Mouse (Mus musculus) right cerebral cortex, postnatal 14 days (tissue): ENCODE measurements around the gene Susd4.

Experiments
- DNase-seq: peaks from one replicate; pipeline ENCODE4 v3.0.0; 2022

The Susd4 gene

DNA sequence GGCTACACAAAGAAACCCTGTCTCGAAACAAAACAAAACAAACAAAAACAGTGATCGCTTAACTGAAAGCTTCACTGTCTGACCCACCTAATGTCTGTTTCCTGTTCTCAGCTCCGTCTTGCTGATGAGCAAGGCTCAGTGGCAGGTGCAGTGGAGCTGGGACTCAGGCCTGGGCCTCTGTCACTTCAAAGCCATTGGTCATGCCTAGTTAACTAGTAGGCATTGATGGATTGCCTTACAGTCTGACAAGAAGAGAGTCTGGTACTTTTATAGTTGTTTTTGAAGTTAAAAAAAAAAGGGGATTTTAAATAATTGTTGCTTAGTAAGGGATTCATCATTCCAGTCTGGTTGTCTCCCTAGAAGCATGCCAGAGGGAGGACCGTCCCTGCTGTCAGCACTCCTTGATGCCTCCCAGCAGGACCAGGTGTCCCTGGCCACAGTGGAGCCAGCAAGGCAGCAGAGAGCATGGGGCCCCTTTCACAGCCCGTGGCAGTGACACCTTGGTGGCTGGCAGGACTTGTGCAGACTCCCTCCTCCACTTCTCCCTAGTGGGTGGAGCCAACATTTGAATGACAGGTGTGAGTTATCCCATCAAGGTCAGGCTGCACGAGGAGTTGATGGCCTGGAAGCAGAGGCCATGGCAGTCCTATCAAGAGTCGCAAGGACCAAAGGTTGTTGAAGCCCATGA, 98.2 kb downstream of the Susd4 start:
- no peak for DNase-seq

DNA sequence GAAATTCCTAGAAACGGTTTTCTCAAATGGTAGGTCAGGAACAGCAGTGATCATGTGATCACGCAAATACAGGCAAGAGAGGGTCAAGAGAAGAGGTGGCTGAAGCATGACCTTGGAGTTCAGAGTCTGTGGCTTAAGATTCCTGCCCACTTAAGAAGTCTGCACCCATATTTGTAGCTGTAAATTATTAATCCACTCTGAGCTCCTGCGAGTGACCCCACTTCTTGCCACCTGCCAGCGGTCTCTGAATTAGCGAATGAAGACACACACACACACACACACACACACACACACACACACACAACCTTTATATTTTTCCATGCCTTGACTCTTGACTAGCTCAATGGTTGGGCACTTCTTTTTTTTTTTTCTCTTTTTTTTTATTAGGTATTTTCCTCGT, 99.7 kb downstream of the Susd4 start:
- no peak for DNase-seq

DNA sequence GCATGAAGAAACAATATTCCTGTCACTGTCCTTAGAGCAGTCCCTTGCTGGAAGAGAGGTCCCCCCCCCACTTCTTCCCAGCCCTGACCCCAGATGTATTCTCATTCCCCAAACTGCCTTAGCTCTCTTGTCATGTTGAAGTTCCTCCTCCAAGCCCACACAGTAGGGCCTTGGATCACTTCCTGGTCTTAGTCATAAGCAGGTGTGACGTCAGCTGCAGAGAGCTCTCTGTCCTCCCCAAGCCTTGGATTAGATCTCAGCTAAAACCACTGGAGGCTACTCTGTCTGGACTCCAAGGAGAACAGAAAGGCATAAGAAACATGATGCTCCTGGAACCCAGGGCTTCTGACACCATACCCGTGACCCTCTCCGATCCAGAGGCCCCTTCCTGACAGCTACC, 104.2 kb downstream of the Susd4 start:
- DNase-seq: no peak

DNA sequence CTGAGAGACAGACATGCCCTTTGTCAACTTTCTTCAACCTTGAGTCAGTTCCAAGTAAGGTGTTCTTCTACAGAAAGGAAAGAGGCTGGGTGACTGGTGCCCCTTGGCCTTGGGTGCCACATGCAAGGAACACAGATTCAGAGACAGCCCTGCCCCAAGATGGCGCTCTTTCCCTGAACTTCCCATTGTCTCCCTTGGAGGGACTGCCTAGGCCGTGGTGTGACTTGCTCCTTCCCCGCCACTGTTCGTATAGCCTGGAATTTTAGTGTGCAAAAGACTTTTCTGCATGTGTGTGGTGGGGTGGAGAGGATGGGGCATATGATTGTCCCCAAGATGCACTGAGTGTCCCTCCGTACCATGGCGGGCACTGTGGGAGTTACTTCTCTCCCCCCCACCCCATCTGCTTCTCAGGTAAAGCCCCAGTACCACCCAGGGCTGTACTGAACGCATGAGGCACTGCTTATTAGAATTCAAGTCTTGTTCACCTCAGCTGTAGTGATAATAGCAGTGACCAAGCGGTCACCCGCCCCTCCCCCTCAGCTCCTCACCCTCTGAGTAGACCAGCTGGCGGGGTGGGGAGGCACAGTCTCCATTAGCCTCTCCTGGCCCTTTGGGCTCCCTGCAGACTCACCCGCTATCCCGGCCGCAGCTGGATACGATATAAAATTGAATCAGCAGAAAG, 104.9 kb downstream of the Susd4 start:
- peak; percentile 41 for DNase-seq

DNA sequence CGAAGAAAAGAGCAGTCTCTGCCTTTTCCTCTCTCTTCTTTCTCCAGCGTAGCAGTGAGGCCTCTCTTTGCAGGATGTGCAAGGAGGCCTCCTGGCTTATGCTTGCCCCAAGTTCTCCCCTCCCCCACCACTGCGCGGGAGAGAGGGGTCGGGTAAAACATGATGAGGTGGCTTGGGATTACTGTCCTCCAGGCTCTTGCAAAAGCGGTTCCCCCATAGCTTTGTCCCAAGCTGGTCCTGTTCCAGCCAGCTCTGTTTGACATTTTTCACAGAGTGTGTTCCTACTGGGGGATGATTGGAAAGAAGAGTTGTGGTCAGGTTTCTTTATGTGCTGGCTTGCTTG, 105.4 kb downstream of the Susd4 start:
- DNase-seq: no peak

DNA sequence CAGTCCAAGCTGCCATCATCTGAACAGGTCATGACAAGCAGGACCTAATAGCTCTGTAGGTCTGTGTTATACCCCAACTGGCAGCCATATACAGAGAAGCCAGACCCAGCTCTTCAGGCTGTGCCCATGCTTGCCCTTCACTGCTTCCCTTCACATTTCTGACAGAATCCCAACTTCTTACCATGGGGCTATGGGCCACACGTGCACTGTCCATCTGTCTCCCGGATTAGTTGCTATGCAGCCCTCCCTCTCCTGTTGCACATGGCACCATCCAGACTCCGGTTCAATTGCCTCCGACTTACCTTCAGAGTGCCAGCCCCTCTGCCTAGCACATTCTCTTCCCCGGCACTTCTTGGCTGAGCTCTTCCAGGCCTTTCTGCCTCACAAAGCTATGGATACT, 114.5 kb downstream of the Susd4 start:
- no peak for DNase-seq

DNA sequence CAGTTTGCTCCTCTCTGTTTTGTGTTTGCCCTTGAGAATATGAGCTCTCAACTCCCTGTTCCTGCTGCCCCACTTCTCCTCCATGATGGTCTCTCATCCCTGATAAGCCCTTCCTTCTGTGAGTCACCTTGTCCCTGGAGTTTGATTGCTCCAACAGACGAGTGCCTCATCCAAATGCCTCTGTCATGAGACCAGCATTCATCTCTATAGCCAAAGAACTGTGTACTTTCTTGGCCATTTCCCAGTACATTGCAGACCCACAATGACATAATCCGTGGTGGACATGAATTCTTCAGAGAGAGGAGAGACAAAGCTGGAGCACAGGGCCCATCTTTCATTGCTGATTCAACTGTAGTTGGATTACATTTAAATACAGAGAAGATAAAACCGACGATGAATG, 115.1 kb downstream of the Susd4 start:
- DNase-seq: no peak

DNA sequence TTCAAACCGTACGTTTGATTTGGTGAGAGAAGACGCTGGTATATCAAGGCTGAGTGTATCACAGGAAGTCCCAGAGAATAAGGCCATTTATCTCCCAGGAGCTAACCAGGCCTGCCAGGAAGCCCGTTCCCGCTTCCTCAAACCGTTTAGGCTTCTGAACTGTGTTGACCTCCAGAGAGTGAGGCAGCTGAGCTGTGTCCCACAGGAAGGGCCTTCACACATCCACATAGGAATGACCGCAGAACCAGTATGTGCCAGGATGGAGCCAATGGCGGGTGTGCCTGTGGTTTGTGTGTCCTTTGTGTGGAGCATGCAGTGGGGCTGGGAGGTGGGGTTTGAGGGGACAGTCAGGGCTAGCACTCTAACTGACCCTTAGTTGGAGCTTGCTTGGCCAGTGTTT, 117.6 kb downstream of the Susd4 start:
- DNase-seq: no peak

DNA sequence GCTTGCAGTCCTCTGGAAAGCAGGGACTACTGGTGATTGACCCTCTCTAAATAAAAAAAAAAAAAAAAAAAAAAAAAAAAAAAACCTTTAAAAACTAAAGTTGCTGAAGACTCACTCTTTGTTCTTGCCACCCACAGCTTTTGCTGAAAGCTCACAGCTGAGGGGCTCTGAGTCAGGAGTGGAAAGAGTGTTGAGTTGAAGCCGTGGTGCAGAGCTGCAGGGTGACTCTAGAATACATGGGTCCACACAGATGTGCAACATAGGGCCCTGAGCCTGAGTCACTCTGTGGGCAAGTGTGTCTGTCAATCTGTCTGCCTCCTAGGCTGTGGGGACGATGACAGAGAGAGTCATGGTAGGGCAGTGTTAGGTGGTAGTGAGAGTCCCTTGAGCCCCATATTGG, 119.0 kb downstream of the Susd4 start:
- DNase-seq: no peak

DNA sequence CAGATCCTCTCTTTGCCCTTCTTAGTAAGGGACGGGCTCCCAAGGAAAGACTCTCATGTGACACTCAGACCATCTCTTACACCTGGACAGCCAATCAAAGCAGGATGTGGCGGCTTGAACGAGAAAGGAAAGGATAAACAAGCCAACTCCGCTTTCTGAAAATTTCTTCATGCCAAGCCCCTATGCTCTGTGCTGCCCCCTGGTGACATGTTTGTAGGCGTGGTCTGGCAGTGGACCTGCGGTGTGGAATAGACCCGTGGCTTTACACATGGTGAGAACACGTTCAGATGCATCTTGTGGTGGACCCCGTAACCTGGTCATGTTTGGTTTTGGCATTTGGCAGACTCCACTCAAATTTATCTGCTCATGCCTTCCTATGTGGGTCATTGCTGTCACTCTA, 132.0 kb downstream of the Susd4 start:
- peak; percentile 71 for DNase-seq

DNA sequence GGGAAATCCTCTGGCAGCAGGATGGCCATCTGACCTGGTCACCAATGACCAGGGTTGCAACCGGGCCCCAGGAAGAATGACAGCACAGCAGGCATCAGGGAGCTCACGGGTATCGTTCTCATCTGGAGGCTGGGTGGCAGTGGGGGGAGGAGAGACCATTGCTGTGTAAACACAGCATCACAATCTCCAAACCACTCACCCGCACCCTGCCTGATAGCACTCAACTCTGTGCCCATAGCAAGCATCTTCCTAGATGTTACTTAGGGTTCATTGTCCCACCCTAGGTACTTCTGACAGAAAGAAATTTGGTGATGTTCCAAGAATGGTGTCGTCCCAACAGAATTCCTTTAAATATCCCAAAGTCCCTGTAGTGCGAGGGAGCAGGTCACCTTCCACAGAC, 133.4 kb downstream of the Susd4 start:
- DNase-seq: no peak

DNA sequence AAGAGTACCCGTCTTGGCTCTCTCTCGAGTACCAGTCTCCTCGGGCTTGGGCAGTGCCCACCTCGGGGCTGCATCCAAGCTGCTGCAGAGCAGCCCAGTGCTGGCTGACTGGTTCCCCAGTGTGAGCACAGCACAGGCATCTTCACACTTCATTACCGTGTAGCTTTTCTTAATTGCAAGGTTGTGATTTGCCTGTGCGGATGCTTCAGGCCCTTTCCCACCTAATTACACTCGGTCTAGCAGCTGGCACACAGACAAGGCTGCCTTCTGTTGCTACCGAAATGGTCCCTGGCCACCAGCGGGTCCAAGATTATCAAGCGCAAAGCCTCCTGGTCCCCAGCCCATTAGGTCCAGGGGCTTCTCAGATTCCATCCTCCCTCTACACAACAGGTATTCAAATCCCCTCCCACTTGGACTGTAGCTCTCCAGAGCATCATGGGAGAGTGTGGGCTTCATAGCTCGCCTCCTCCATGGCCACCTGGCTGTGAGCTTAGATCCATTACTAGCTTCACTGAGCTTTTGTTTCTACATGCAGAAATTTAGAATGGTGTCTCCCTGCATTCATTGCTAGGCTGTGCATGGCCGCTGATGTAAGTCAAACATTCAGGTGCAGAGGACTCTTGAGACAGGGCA, 134.0 kb downstream of the Susd4 start:
- DNase-seq: no peak

DNA sequence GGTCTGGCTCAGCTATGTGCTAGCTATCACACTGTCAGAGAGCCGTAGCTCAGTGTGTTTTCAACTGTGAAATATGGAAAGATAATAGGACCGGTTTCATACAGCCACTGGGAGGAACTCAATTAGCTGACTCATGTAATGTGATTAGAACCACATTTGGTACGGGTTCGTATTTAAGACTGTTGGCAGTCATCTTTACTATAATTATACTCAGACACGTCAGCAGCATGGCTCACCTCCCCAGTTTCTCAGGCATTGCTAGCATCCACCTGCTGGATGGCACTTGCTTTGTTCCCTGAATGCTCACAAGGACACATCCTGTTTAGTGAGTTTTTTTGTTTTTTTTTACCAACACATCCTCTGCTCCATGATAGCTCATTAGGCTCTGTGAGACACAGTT, 138.4 kb downstream of the Susd4 start:
- no peak for DNase-seq

DNA sequence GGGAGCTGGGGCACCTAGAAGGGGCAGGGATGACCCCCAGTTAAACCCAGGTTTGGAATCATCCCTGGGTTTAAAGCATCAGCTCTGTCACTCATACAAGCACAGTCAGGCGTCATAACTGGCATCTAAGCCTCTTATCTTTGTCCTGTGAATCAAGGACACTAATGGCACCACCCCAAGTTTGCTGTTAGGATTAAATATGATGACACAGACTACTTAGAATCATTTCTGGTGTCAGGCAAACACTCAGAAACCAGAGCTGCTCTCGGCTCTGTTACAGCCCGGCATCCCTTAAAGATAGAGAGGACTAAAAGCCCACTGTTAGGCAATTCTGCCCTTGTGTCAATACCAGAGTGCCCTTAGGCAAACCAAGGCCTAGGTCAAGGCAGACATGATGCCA, 139.2 kb downstream of the Susd4 start:
- no peak for DNase-seq

DNA sequence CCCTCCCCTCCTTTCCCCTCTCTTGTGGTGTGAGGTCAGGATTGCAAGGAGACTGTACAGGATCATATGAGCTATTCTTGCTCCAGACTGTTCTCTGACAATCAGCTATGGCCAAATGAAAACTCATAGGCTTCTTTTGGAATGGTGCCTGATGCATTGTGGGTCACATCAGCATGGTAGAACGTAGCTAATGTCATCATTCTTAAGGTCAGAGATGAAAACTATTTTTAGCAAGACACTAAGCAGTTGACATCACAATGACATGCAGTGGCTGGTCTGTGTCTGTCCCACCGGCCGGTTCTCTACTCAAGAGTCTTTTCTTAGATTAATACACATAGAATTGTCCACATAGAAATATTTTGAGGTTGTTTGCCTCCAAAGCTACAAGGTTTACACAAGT, 142.0 kb downstream of the Susd4 start:
- no peak for DNase-seq

DNA sequence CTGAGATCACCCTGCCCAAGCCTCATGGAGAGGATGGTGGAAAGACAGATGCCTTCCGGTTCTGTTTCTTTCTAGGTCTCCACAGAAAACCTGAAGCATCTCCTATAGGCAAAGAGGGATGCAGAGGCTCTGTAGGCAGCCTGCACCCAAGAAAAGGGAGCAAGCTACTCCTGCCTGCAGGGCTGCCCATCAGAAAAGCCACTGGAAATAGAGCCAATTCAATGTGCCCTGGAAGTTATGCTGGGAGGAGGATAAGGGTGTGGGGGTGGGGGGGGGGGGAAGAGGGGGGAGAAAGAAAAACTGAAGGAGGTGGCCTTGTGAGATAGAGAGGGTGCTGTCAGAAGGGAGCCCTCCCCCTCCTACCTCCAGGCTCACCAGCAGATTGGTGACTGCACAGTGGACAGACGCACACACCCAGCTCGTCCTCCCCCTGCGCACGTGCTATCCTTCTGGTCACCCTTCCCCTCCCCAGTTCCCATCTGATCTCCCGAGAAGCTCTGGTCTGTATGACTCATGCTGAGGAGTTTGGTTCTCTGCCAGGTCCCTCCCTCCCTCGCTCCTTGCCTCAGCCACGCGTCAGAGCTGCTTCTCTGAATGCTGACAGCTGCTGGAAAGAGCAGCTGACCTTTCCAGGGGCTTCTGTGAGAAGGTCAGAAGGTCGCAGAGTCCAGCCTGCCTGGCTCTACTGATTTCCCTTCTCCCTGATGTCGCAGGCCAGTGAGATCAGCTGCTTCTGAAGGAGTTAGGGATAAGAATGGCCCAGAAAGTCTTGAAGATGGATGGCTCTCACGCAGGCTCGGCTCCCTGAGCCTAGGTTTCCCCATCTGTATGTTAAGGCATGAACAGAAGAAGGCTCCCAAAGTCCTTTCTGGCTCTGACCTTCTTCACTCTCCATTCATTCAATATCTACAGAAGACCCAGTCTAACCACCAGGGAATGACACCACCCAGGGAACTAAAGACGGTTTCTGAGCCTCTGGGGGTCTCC, 144.7 kb downstream of the Susd4 start:
- peak; percentile 88 for DNase-seq

DNA sequence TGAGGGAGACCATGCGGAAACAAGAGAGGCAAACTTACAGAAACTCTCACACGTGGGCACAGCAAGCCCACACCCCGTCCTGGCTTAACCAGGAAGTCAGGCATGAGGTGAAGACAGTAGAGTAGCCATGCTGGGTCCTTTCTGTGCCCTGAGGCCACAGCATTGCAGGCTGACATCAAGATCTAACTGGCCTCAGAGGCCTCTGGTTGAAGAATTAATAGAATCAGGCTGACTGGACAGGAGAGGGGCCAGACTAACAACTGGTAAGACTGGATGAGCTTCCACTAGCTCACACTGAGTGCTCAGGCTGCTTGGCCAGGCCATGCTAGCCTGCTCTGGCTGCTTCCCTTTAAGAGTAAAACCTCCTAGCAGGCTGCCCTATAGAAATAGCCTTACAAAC, 145.4 kb downstream of the Susd4 start:
- DNase-seq: no peak

DNA sequence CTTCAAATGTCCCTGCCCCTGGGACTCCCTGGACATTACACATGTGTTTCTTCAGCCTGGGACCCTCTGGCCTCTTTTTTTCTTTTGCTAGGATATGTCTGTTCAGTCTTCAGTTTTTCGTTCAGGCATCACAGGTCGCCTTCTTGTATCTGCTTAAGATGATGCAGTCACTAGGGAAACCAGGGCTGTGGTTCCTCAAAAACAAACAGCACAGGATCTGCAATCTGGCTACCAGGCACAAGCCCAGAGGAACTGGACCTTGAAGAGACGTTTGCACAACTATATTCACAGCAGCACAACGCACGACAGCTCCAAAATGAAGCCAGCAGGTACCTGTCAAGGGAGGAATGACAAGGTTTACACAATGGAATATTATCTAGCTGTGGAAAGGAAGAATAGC, 145.9 kb downstream of the Susd4 start:
- DNase-seq: no peak

DNA sequence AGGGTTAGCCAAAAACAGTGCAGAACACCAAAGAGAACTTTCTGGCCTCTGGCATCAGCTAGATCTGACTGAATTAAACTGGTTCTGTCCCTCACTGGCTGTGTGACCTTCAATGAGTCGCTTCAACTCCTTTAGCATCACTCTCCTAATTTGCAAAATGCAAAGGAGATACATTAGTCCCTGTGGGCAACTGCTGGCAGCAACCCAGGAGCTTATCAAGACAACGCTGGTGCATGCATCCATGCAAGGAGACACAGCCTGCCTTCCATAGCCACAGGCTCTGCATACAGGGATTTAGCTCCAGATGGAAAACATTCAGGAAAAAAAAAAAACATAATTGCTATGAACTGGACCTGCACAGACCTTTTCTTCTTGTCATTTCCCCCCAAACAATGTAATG, 148.9 kb downstream of the Susd4 start:
- DNase-seq: no peak

DNA sequence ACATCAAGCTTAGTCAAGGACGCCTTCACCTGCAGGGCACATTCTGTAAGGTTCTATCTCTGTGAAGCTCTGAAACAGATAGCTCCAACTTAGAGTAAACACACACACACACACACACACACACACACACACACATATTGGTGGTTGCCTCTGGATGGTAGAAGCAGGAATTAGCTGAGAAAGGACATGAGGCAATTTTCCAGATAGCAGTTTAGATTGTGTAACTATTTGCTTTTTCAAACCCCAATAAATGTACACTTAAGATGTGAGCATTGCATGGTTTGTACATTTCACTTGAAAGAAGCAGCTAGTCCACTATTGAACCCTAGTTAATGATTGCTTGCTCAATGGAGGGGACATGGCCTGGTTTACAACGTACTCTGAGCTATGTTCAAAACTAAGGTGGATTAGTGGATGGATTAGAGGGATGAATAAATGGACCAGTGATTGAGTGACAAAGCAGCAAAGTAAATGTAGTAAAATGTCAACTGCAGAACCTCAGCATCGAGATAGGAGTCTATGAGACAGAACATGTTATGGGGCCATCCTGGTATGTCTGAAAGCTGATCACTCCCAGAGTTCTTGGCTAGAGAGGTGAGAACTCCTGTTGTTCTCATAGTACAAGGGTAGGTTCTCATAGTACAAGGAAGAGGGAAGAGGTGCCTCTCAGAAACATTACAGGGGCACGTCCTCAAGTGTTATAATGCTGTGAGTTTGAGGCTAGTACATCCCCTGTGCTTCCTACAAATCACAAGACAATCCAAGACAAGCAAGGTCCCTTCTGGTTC, 150.7 kb downstream of the Susd4 start:
- no peak for DNase-seq

DNA sequence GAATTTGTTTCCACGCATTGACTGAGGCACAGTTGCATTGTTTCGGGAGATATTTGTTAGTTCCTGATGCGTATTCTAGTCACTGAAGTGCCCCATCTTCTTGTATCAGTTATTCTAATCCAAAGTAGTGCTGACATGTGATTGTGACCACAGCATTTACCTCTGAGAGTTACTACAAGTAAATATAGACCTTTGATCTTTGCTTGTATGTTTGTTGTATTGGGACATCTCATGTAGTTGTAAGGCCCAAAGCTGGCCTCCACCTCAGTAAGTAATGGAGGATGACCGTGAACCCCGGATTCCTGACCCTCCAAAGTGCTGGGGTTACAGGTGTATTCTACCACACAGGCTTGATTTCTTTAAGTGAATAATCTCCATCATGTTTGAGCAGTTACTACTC, 152.5 kb downstream of the Susd4 start:
- no peak for DNase-seq

DNA sequence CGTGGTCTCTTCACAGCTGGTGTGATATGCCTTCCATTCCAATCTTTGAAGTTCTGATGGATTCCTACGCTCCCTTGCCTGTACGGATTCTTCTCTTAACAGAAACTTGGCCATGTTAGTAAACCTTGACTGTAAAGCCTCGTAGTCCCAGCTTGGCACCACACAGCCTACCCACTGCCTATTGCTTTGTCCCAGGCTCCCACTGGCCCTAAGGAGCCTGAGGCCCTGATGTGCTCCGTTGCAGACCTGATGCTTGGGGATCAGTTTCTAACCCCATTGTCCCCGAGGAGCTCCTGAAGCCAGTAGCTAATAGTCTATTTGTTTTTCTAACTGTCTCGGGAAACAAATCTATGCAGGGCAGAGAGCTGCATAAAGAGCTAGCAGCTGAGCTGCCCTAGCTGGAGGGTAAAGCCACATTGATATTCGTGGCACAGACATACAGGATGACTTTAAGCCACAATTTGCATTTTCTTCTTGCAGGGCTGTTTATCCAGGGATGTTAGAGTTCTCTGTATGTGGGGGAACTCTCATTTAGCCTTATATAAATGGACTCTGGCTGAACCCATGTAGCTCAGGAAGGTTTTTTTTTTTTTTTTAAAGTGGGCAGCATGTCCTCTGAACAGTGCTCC, 155.2 kb downstream of the Susd4 start:
- no peak for DNase-seq
